Mouse (Mus musculus) neural tube, embryonic 12.5 days (tissue): ENCODE measurements around the gene Rfx1. TPM values are rescaled to one million over a fixed set of nuclear protein-coding genes. Genes with fewer than 3 reads are reported as not detected.

Experiments
- ATAC-seq: fragments of 200-750 bp; cut with Nextera tagmentation; 2 replicates; pipeline ENCODE4 v1.8.0; 2017; ENCODE audit warnings: low read depth, mild to moderate bottlenecking, moderate TSS enrichment, moderate library complexity; ENCODE audit not compliant: low FRiP score
- H3K27ac ChIP-seq: fragments of 300-500 bp; sonication (generic); 2 replicates; pipeline ENCODE4 v1.5.1; 2016
- H3K27me3 ChIP-seq: fragments of 300-500 bp; sonication (generic); replicated peaks from 2 replicates; pipeline ENCODE4 v1.6.1; 2016; ENCODE audit warnings: mild to moderate bottlenecking
- H3K36me3 ChIP-seq: fragments of 300-500 bp; sonication (generic); 2 replicates; pipeline ENCODE4 v1.6.1; 2016; ENCODE audit warnings: mild to moderate bottlenecking
- H3K4me1 ChIP-seq: fragments of 300-500 bp; sonication (generic); 2 replicates; pipeline ENCODE4 v1.6.1; 2016
- H3K4me2 ChIP-seq: fragments of 300-500 bp; sonication (generic); replicated peaks from 2 replicates; pipeline ENCODE4 v1.6.1; 2016; ENCODE audit warnings: mild to moderate bottlenecking
- H3K4me3 ChIP-seq: fragments of 300-500 bp; sonication (generic); 2 replicates; pipeline ENCODE4 v1.5.1; 2016
- H3K9ac ChIP-seq: fragments of 300-500 bp; sonication (generic); 2 replicates; pipeline ENCODE4 v1.6.1; 2016; ENCODE audit warnings: mild to moderate bottlenecking
- H3K9me3 ChIP-seq: fragments of 300-500 bp; sonication (generic); 2 replicates; pipeline ENCODE4 v1.6.1; 2016; ENCODE audit warnings: mild to moderate bottlenecking
- WGBS: fragments of 180-500 bp; shearing (Covaris S2); methylation state at CpG from one replicate; pipeline ENCODE4 v1.1.7; 2016; 5-methylcytosine and 5-hydroxymethylcytosine counted together
- microRNA counts: library from miRNA; unstranded; fragments of <30 nt; microRNA quantifications from one replicate; lab custom pipeline; 2017
- microRNA-seq: library from miRNA; unstranded; fragments of <30 nt; microRNA quantifications from one replicate; pipeline ENCODE4, GENCODE M21; 2017
- polyA plus RNA-seq: library from polyadenylated mRNA; unstranded; fragments of >200 nt; fragmentation: Nextera tagmentation; extraction: Ambion mirVana; gene quantifications from 2 replicates; pipeline ENCODE4 v1.2.1, GENCODE M21; 2016

Gene Rfx1
- polyA plus RNA-seq, 1 experiment from 2014 or later = 9.1 TPM

- no peak overlapping the region for H3K4me3 ChIP-seq
- no peak overlapping the region for H3K27ac ChIP-seq
- H3K4me1 ChIP-seq = no peaks in the 10 kb centered on the region
- peaks cover 16% of the 10 kb centered on the region for H3K36me3 ChIP-seq
- H3K27me3 ChIP-seq = 0 out of 2 replicates have a peak, but pooled peaks cover 7% of the 10 kb centered on the region
- H3K9me3 ChIP-seq = no peaks in the 10 kb centered on the region
- H3K4me2 ChIP-seq = no peak overlapping the region
- 73% methylated on average over 8 of the region's 8 CpGs for WGBS
- H3K9ac ChIP-seq = no peak overlapping the region
- ATAC-seq = no peak
Measured at GRCm38 (mm10) chr8:84128277-84128676, 61.6 kb downstream of the Rfx1 start.

- Histone ChIP-seq H3K36me3 (peaks cover 41% of the 10 kb centered on the region), H3K9me3 (no peaks in the 10 kb centered on the region), H3K4me2 (no peak overlapping the region), H3K9ac (no peak overlapping the region), H3K27me3 (0 out of 2 replicates have a peak, but pooled peaks cover 7% of the 10 kb centered on the region), H3K4me1 (no peaks in the 10 kb centered on the region), H3K4me3 (no peak overlapping the region), H3K27ac (no peak overlapping the region)
- 40% methylated on average over 30 of the region's 30 CpGs for WGBS
- no peak for ATAC-seq
Measured at GRCm38 (mm10) chr8:84130806-84131205, 64.2 kb downstream of the Rfx1 start.

- H3K27ac ChIP-seq = no peak overlapping the region
- H3K36me3 ChIP-seq = peaks cover 55% of the 10 kb centered on the region
- no peak for ATAC-seq
- WGBS = 90% methylated on average over 8 of the region's 8 CpGs
- H3K4me2 ChIP-seq = no peak overlapping the region
- H3K9ac ChIP-seq = no peak overlapping the region
- 0 out of 2 replicates have a peak, but pooled peaks cover 7% of the 10 kb centered on the region for H3K27me3 ChIP-seq
- H3K4me3 ChIP-seq = no peak overlapping the region
- H3K4me1 ChIP-seq = no peaks in the 10 kb centered on the region
- no peaks in the 10 kb centered on the region for H3K9me3 ChIP-seq
Measured at GRCm38 (mm10) chr8:84132225-84132624, 65.6 kb downstream of the Rfx1 start.

- no peaks in the 10 kb centered on the region for H3K9me3 ChIP-seq
- no peak overlapping the region for H3K4me2 ChIP-seq
- no peaks in the 10 kb centered on the region for H3K4me1 ChIP-seq
- H3K27me3 ChIP-seq = no peaks in the 10 kb centered on the region
- no peak overlapping the region for H3K27ac ChIP-seq
- peaks cover 97% of the 10 kb centered on the region for H3K36me3 ChIP-seq
- no peak overlapping the region for H3K9ac ChIP-seq
- no peak for ATAC-seq
- H3K4me3 ChIP-seq = no peak overlapping the region
- 93% methylated on average over 3 of the region's 3 CpGs for WGBS
Measured at GRCm38 (mm10) chr8:84137848-84138247, 71.2 kb downstream of the Rfx1 start.

- Histone ChIP-seq H3K27ac (no peak overlapping the region), H3K4me2 (no peak overlapping the region), H3K36me3 (peaks cover 84% of the 10 kb centered on the region), H3K9ac (no peak overlapping the region), H3K4me3 (no peak overlapping the region), H3K27me3 (no peaks in the 10 kb centered on the region), H3K9me3 (no peaks in the 10 kb centered on the region), H3K4me1 (no peaks in the 10 kb centered on the region)
- 89% methylated on average over 4 of the region's 4 CpGs for WGBS
- ATAC-seq = no peak
Measured at GRCm38 (mm10) chr8:84140838-84141237, 74.2 kb downstream of the Rfx1 start.

- Histone ChIP-seq H3K27ac (no peak overlapping the region), H3K36me3 (peaks cover 45% of the 10 kb centered on the region), H3K4me3 (no peak overlapping the region), H3K4me1 (peaks cover 13% of the 10 kb centered on the region), H3K9me3 (no peaks in the 10 kb centered on the region), H3K27me3 (no peaks in the 10 kb centered on the region), H3K4me2 (no peak overlapping the region), H3K9ac (no peak overlapping the region)
- 96% methylated on average over 8 of the region's 8 CpGs for WGBS
- no peak for ATAC-seq
Measured at GRCm38 (mm10) chr8:84144636-84145245, 78.1 kb downstream of the Rfx1 start.

MicroRNAs encoded within 50 kb of the gene (microRNA counts, 519-probe panel; counts per million panel counts)
- microRNA mmu-miR-709 (lab: Ali Mortazavi, UCI) = 2,879 counts per million, percentile 70 among the panel's probes with 10 or more counts

Small RNA genes lying within 50 kb of the gene (microRNA-seq; reads per million reads assigned to microRNA genes)
- gene Mir709 = not detected

Other genes starting within 250 kb of the Rfx1 start
- 34.8 and 37.0 TPM in 2 replicates for gene Adgrl1, start 166.7 kb upstream of the Rfx1 start, polyA plus RNA-seq
- gene Gm10644, start 111.6 kb upstream of the Rfx1 start, polyA plus RNA-seq = 0.60 and 0.86 TPM in 2 replicates
- gene Asf1b, start 111.3 kb upstream of the Rfx1 start, polyA plus RNA-seq = 37.1 and 41.6 TPM in 2 replicates
- gene Prkaca, start 93.8 kb upstream of the Rfx1 start, polyA plus RNA-seq = 215 and 218 TPM in 2 replicates
- 9.7 and 9.8 TPM in 2 replicates for gene Samd1, start 69.2 kb upstream of the Rfx1 start, polyA plus RNA-seq
- 0.83 and 0.95 TPM in 2 replicates for gene 1700067K01Rik, start 65.3 kb upstream of the Rfx1 start, polyA plus RNA-seq
- 0.54 TPM in 1 of 2 replicates, not detected in the other for gene 2210011C24Rik, start 54.7 kb upstream of the Rfx1 start, polyA plus RNA-seq
- gene Palm3, start 45.4 kb upstream of the Rfx1 start, polyA plus RNA-seq = 10.2 and 10.8 TPM in 2 replicates
- 0.28 and 0.29 TPM in 2 replicates for gene Il27ra, start 24.2 kb upstream of the Rfx1 start, polyA plus RNA-seq
- gene Rln3, start 21.8 kb upstream of the Rfx1 start, polyA plus RNA-seq = not detected in 2 replicates
- 1.6 and 2.2 TPM in 2 replicates for gene Gm10643, start 1.7 kb upstream of the Rfx1 start, polyA plus RNA-seq
- gene Dcaf15, start 37.9 kb downstream of the Rfx1 start, polyA plus RNA-seq = 18.0 and 19.6 TPM in 2 replicates
- 0.28 and 0.37 TPM in 2 replicates for gene Podnl1, start 59.2 kb downstream of the Rfx1 start, polyA plus RNA-seq
- 16.9 and 18.0 TPM in 2 replicates for gene Cc2d1a, start 81.1 kb downstream of the Rfx1 start, polyA plus RNA-seq
- 1.9 and 2.0 TPM in 2 replicates for gene 4930432K21Rik, start 81.2 kb downstream of the Rfx1 start, polyA plus RNA-seq
- gene Nanos3, start 118.4 kb downstream of the Rfx1 start, polyA plus RNA-seq = 5.3 and 6.3 TPM in 2 replicates
- 52.8 and 57.9 TPM in 2 replicates for gene Zswim4, start 170.2 kb downstream of the Rfx1 start, polyA plus RNA-seq
- 256 and 282 TPM in 2 replicates for gene D8Ertd738e, start 182.9 kb downstream of the Rfx1 start, polyA plus RNA-seq
- 60.7 and 63.3 TPM in 2 replicates for gene Mri1, start 190.5 kb downstream of the Rfx1 start, polyA plus RNA-seq
- gene Ccdc130, start 203.5 kb downstream of the Rfx1 start, polyA plus RNA-seq = 18.1 and 25.1 TPM in 2 replicates